Mouse (Mus musculus): ENCODE results near the gene Fyn. TPM values are rescaled to one million over a fixed set of nuclear protein-coding genes. Genes with fewer than 3 reads are reported as not detected.

Fyn gene
- total and polyA plus RNA-seq, 2 experiments from 2014 or later: 95.2 to 120 TPM

GRCm38 (mm10) chr10:39334320-39334719 is 34.3 kb upstream of the Fyn start:
- TF ChIP-seq CTCF (IDR thresholded peaks at IDR 0.05; ENCODE audit: low read depth): no peak
- H3K27ac ChIP-seq: no peak overlapping the region
- H3K4me3 ChIP-seq (ENCODE audit: low read length): no peak overlapping the region
- no peaks in the 10 kb centered on the region for H3K36me3 ChIP-seq (ENCODE audit: insufficient read depth, low read length)
- peaks cover 3% of the 10 kb centered on the region; the same call in 1 of the 2 replicates for H3K9me3 ChIP-seq (ENCODE audit: low read length)
- H3K4me1 ChIP-seq (ENCODE audit: insufficient read depth, low read length): no peaks in the 10 kb centered on the region; the same call in 1 of the 2 replicates
- H3K4me2 ChIP-seq (ENCODE audit: low read depth, low read length): no peak overlapping the region
- no peak overlapping the region for H3K9ac ChIP-seq (replicated peaks; ENCODE audit: low read length)
- ATAC-seq (no peak), DNase-seq (ENCODE audit: low spot score) (peak; percentile 10)
- 18% methylated on average over 3 of the region's 3 CpGs for WGBS
- no peaks in the 10 kb centered on the region for H3K27me3 ChIP-seq (ENCODE audit: insufficient read depth, low read length)

GRCm38 (mm10) chr10:39335880-39336279 is 32.8 kb upstream of the Fyn start:
- DNase-seq (ENCODE audit: low spot score) (no peak), ATAC-seq (no peak)
- H3K4me3 ChIP-seq (ENCODE audit: low read length): no peak overlapping the region
- H3K4me1 ChIP-seq (ENCODE audit: insufficient read depth, low read length): no peaks in the 10 kb centered on the region; the same call in 1 of the 2 replicates
- H3K36me3 ChIP-seq (ENCODE audit: insufficient read depth, low read length): no peaks in the 10 kb centered on the region
- no peak overlapping the region for H3K9ac ChIP-seq (replicated peaks; ENCODE audit: low read length)
- H3K27me3 ChIP-seq (ENCODE audit: insufficient read depth, low read length): no peaks in the 10 kb centered on the region
- TF ChIP-seq CTCF (IDR thresholded peaks at IDR 0.05; ENCODE audit: low read depth): no peak
- no peak overlapping the region for H3K27ac ChIP-seq
- H3K9me3 ChIP-seq (ENCODE audit: low read length): peaks cover 3% of the 10 kb centered on the region; the same call in 1 of the 2 replicates
- no peak overlapping the region for H3K4me2 ChIP-seq (ENCODE audit: low read depth, low read length)

GRCm38 (mm10) chr10:39339189-39339968 is 29.3 kb upstream of the Fyn start:
- H3K9me3 ChIP-seq (ENCODE audit: low read length): no peaks in the 10 kb centered on the region
- WGBS: 79% methylated on average over 2 of the region's 2 CpGs
- no peak overlapping the region for H3K4me3 ChIP-seq (ENCODE audit: low read length)
- H3K4me2 ChIP-seq (ENCODE audit: low read depth, low read length): no peak overlapping the region
- no peaks in the 10 kb centered on the region for H3K27me3 ChIP-seq (ENCODE audit: insufficient read depth, low read length)
- no peak overlapping the region for H3K9ac ChIP-seq (replicated peaks; ENCODE audit: low read length)
- DNase-seq (ENCODE audit: low spot score): no peak
- no peak overlapping the region for H3K27ac ChIP-seq
- no peaks in the 10 kb centered on the region for H3K36me3 ChIP-seq (ENCODE audit: insufficient read depth, low read length)
- ATAC-seq: no peak
- H3K4me1 ChIP-seq (ENCODE audit: insufficient read depth, low read length): no peaks in the 10 kb centered on the region; the same call in 1 of the 2 replicates
- no peak for TF ChIP-seq CTCF (IDR thresholded peaks at IDR 0.05; ENCODE audit: low read depth)

GRCm38 (mm10) chr10:39339969-39340236 is 28.8 kb upstream of the Fyn start:
- no peak overlapping the region for H3K27ac ChIP-seq
- H3K9ac ChIP-seq (replicated peaks; ENCODE audit: low read length): no peak overlapping the region
- DNase-seq (ENCODE audit: low spot score) (no peak), ATAC-seq (no peak)
- H3K4me3 ChIP-seq (ENCODE audit: low read length): no peak overlapping the region
- H3K4me1 ChIP-seq (ENCODE audit: insufficient read depth, low read length): no peaks in the 10 kb centered on the region; the same call in 1 of the 2 replicates
- no peak for TF ChIP-seq CTCF (IDR thresholded peaks at IDR 0.05; ENCODE audit: low read depth)
- 80% methylated on average over 2 of the region's 2 CpGs for WGBS
- no peaks in the 10 kb centered on the region for H3K9me3 ChIP-seq (ENCODE audit: low read length)
- H3K4me2 ChIP-seq (ENCODE audit: low read depth, low read length): no peak overlapping the region
- H3K27me3 ChIP-seq (ENCODE audit: insufficient read depth, low read length): no peaks in the 10 kb centered on the region
- no peaks in the 10 kb centered on the region for H3K36me3 ChIP-seq (ENCODE audit: insufficient read depth, low read length)

- H3K27ac ChIP-seq: no peak overlapping the region
- DNase-seq (ENCODE audit: low spot score) (no peak), ATAC-seq (no peak)
- 71% methylated on average over 1 of the region's 1 CpGs for WGBS
- TF ChIP-seq CTCF (IDR thresholded peaks at IDR 0.05; ENCODE audit: low read depth): no peak
- no peak overlapping the region for H3K4me2 ChIP-seq (ENCODE audit: low read depth, low read length)
- H3K9ac ChIP-seq (replicated peaks; ENCODE audit: low read length): no peak overlapping the region
- no peak overlapping the region for H3K4me3 ChIP-seq (ENCODE audit: low read length)
- H3K9me3 ChIP-seq (ENCODE audit: low read length): no peaks in the 10 kb centered on the region
- no peaks in the 10 kb centered on the region for H3K36me3 ChIP-seq (ENCODE audit: insufficient read depth, low read length)
- no peaks in the 10 kb centered on the region for H3K4me1 ChIP-seq (ENCODE audit: insufficient read depth, low read length)
- H3K27me3 ChIP-seq (ENCODE audit: insufficient read depth, low read length): no peaks in the 10 kb centered on the region
Observed at GRCm38 (mm10) chr10:39343551-39343950, 25.1 kb upstream of the Fyn start.

GRCm38 (mm10) chr10:39345921-39346320 is 22.7 kb upstream of the Fyn start:
- no peak overlapping the region for H3K27ac ChIP-seq
- no peak overlapping the region for H3K4me3 ChIP-seq (ENCODE audit: low read length)
- TF ChIP-seq CTCF (IDR thresholded peaks at IDR 0.05; ENCODE audit: low read depth): no peak
- 53% methylated on average over 1 of the region's 1 CpGs for WGBS
- no peak for DNase-seq (ENCODE audit: low spot score)
- no peaks in the 10 kb centered on the region for H3K36me3 ChIP-seq (ENCODE audit: insufficient read depth, low read length)
- ATAC-seq: no peak
- H3K27me3 ChIP-seq (ENCODE audit: insufficient read depth, low read length): no peaks in the 10 kb centered on the region
- H3K9me3 ChIP-seq (ENCODE audit: low read length): no peaks in the 10 kb centered on the region
- no peaks in the 10 kb centered on the region for H3K4me1 ChIP-seq (ENCODE audit: insufficient read depth, low read length)
- no peak overlapping the region for H3K4me2 ChIP-seq (ENCODE audit: low read depth, low read length)
- H3K9ac ChIP-seq (replicated peaks; ENCODE audit: low read length): no peak overlapping the region

GRCm38 (mm10) chr10:39349781-39350364 is 18.8 kb upstream of the Fyn start:
- TF ChIP-seq CTCF (IDR thresholded peaks at IDR 0.05; ENCODE audit: low read depth): no peak
- Histone ChIP-seq H3K27me3 (ENCODE audit: insufficient read depth, low read length) (no peaks in the 10 kb centered on the region), H3K4me3 (ENCODE audit: low read length) (no peak overlapping the region), H3K9ac (replicated peaks; ENCODE audit: low read length) (no peak overlapping the region), H3K36me3 (ENCODE audit: insufficient read depth, low read length) (no peaks in the 10 kb centered on the region), H3K9me3 (ENCODE audit: low read length) (no peaks in the 10 kb centered on the region), H3K27ac (no peak overlapping the region), H3K4me1 (ENCODE audit: insufficient read depth, low read length) (no peaks in the 10 kb centered on the region), H3K4me2 (ENCODE audit: low read depth, low read length) (no peak overlapping the region)
- ATAC-seq (no peak), DNase-seq (ENCODE audit: low spot score) (no peak)
- WGBS: 93% methylated on average over 14 of the region's 14 CpGs
